Mouse (Mus musculus): ENCODE results near the gene Dzip1.

DNA sequence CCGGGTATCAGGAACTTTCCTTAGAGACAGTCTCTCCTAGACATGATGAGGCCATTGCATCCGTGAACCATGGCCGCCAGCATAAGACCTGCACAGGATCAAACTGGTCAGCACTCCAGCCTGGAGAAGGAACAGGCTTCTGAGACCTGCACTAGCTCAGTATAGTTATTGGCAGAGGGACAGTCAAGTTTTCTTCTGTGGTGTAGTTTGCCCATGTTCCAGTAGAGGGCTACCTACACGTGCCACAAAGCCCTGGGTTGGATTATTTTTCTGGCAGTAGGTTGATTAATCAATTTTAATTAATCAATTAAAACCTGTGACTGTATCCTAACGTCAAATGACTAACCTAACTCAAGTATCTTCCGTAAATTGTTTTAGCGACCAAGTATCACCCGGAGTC is 6.2 kb downstream of the Dzip1 start:
- no peak for TF ChIP-seq POLR2A (IDR thresholded peaks at IDR 0.05; ENCODE audit: borderline replicate concordance, extremely low read depth, insufficient read depth, insufficient read length, poor library complexity, severe bottlenecking)
- TF ChIP-seq CTCF (IDR thresholded peaks at IDR 0.05; ENCODE audit: borderline replicate concordance, extremely low read depth, insufficient read depth, insufficient read length) = peak; percentile 57; the same call in 1 of the 2 replicates

All from brain, embryonic 14.5 days (tissue).